Mouse (Mus musculus) E14TG2a.4 (cell line): ENCODE results near the gene Astn1.

Experiments
- CTCF ChIP-seq: conservative IDR thresholded peaks from 2 replicates; pipeline ENCODE4 v1.5.1; 2014; ENCODE audit warnings: low read length
- NANOG ChIP-seq: IDR thresholded peaks from 2 replicates; pipeline ENCODE4 v1.6.1; 2014; ENCODE audit warnings: borderline replicate concordance, low read length, mixed read lengths

DNA sequence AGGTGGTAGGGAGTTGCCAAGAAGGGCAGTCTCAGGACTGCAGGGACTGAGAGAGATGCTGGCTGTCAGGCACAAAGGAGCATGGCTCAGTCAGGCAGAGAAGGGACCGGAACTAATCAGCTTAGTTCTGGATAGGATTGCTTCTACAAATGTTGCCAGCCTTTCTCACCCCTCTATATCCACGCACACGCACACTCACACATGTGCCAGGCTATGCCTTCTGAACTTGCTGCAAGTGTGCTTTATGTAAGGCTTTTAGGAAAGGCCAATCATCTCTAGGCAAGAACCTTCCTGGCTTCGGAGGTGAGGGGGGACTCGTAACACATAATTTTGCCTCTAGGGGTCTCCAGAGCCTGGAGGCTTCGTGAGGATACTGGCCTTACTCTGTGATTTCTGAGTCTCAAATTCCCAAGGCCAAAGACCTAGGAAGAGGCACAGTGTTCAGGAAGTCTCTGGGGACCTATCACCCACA is 18.8 kb upstream of the Astn1 start:
- TF ChIP-seq CTCF (no peak), NANOG (no peak)
